Mouse (Mus musculus) heart, embryonic 11.5 days (tissue): ENCODE measurements around the gene Arhgef28. TPM values are rescaled to one million over a fixed set of nuclear protein-coding genes. Genes with fewer than 3 reads are reported as not detected.

Source experiments
- ATAC-seq: fragments of 200-750 bp; cut with Nextera tagmentation; replicated peaks from 2 replicates; pipeline ENCODE4 v1.8.0; 2017; ENCODE audit warnings: moderate library complexity; ENCODE audit not compliant: insufficient number of reproducible peaks, low FRiP score, low TSS enrichment
- H3K27ac ChIP-seq: fragments of 300-500 bp; sonication (generic); 2 replicates; pipeline ENCODE4 v1.5.1; 2014; ENCODE audit warnings: mild to moderate bottlenecking, low read depth, low read length
- H3K27me3 ChIP-seq: fragments of 300-500 bp; sonication (generic); 2 replicates; pipeline ENCODE4 v1.6.1; 2014; ENCODE audit warnings: mild to moderate bottlenecking, low read length, mixed read lengths; ENCODE audit not compliant: control insufficient read depth, insufficient read depth
- H3K36me3 ChIP-seq: fragments of 300-500 bp; sonication (generic); 2 replicates; pipeline ENCODE4 v1.6.1; 2014; ENCODE audit warnings: mild to moderate bottlenecking, low read length, moderate library complexity, mixed read lengths; ENCODE audit not compliant: control insufficient read depth, insufficient read depth
- H3K4me1 ChIP-seq: fragments of 300-500 bp; sonication (generic); 2 replicates; pipeline ENCODE4 v1.6.1; 2014; ENCODE audit warnings: low read length; ENCODE audit not compliant: control insufficient read depth, insufficient read depth
- H3K4me2 ChIP-seq: fragments of 300-500 bp; sonication (generic); 2 replicates; pipeline ENCODE4 v1.6.1; 2014; ENCODE audit warnings: mild to moderate bottlenecking, moderate library complexity
- H3K4me3 ChIP-seq: fragments of 300-500 bp; sonication (generic); 2 replicates; pipeline ENCODE4 v1.5.1; 2014; ENCODE audit warnings: low read depth, low read length
- H3K9ac ChIP-seq: fragments of 300-500 bp; sonication (generic); 2 replicates; pipeline ENCODE4 v1.6.1; 2014; ENCODE audit warnings: mild to moderate bottlenecking, low read depth, low read length, moderate library complexity
- H3K9me3 ChIP-seq: fragments of 300-500 bp; sonication (generic); replicated peaks from 2 replicates; pipeline ENCODE4 v1.6.1; 2016; ENCODE audit warnings: low read length; ENCODE audit not compliant: control insufficient read depth
- WGBS: fragments of 180-500 bp; shearing (Covaris S2); extraction: QIAGEN DNeasy Blood & Tissue Kit; methylation state at CpG from one replicate; pipeline ENCODE4 v1.1.7; 2014; ENCODE audit not compliant: insufficient replicate concordance; 5-methylcytosine and 5-hydroxymethylcytosine counted together
- polyA plus RNA-seq: library from polyadenylated mRNA; unstranded; fragments of >200 nt; fragmentation: Nextera tagmentation; extraction: Ambion mirVana; gene quantifications from 2 replicates; pipeline ENCODE4 v1.2.1, GENCODE M21; 2014

Arhgef28 gene
- polyA plus RNA-seq, 1 experiment from 2014 or later: 11.0 TPM

DNA sequence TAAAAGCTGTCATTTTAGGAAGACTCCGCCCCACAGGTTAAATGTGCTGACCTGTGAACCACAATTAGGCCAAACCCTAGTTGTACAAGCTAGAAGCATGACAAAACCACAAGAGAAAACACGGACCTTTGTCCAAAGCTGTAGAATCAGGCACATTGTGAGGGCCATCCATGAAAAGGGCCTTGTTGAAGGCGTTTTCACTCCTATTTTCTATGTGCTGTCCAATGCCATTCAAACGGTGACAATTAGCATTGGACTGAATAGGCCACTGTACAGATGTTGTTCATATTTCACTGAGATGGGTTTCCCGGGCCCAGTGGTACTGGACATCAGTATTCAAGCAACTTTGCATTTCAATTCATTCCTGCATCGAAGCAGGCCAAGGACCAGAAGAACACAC, 33.2 kb downstream of the Arhgef28 start:
- no peak overlapping the region for H3K4me3 ChIP-seq
- no peaks in the 10 kb centered on the region for H3K9me3 ChIP-seq
- 80% methylated on average over 6 of the region's 6 CpGs for WGBS
- no peaks in the 10 kb centered on the region for H3K36me3 ChIP-seq
- H3K4me2 ChIP-seq: no peak overlapping the region
- no peaks in the 10 kb centered on the region for H3K27me3 ChIP-seq
- no peak overlapping the region for H3K9ac ChIP-seq
- H3K4me1 ChIP-seq: no peaks in the 10 kb centered on the region
- ATAC-seq: no peak
- no peak overlapping the region for H3K27ac ChIP-seq

DNA sequence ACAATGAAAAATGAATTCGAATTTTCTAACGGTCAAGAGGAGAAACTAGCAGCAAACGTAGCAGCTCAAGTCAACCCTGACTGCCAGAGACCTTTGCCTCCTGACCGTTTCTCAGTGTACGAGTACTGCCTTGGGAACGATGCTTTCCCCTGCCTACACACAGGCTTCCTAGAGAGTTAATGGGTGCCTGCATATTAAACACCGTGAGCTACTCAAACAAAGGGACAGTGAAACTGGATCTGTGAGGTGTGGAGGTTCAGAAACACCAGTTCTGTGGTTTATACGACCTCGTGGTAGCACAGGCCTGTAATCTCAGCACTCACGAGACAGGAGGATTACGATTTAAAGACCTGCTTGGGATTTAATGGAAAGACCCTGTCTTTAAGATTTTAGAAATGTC, 33.9 kb downstream of the Arhgef28 start:
- ATAC-seq: no peak
- H3K36me3 ChIP-seq: no peaks in the 10 kb centered on the region
- H3K4me1 ChIP-seq: no peaks in the 10 kb centered on the region
- H3K9me3 ChIP-seq: no peaks in the 10 kb centered on the region
- no peak overlapping the region for H3K27ac ChIP-seq
- no peak overlapping the region for H3K4me2 ChIP-seq
- no peaks in the 10 kb centered on the region for H3K27me3 ChIP-seq
- WGBS: 80% methylated on average over 11 of the region's 11 CpGs
- H3K9ac ChIP-seq: no peak overlapping the region
- H3K4me3 ChIP-seq: no peak overlapping the region

DNA sequence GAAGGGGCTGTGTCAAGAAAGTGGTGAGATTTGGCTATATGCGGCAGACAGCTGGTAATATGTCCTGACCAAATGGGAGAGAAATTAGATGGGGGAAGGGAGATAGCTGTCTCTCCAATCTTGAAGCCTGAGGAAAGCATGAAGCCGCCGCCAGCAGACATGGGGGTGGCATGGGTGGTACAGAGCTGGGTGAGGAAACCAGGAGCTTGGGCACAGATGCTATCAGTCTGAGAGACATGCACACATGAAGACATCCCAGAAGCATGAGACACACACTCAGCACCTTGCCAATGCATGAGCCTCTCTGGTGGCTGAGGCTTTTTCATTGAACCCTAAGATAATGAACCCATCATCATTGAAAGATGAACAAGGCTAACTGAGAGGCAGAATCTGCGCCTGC, 34.5 kb downstream of the Arhgef28 start:
- no peaks in the 10 kb centered on the region for H3K27me3 ChIP-seq
- ATAC-seq: no peak
- no peaks in the 10 kb centered on the region for H3K9me3 ChIP-seq
- no peak overlapping the region for H3K27ac ChIP-seq
- H3K9ac ChIP-seq: no peak overlapping the region
- H3K36me3 ChIP-seq: no peaks in the 10 kb centered on the region
- no peak overlapping the region for H3K4me3 ChIP-seq
- WGBS: 92% methylated on average over 4 of the region's 4 CpGs
- no peaks in the 10 kb centered on the region for H3K4me1 ChIP-seq
- H3K4me2 ChIP-seq: no peak overlapping the region

DNA sequence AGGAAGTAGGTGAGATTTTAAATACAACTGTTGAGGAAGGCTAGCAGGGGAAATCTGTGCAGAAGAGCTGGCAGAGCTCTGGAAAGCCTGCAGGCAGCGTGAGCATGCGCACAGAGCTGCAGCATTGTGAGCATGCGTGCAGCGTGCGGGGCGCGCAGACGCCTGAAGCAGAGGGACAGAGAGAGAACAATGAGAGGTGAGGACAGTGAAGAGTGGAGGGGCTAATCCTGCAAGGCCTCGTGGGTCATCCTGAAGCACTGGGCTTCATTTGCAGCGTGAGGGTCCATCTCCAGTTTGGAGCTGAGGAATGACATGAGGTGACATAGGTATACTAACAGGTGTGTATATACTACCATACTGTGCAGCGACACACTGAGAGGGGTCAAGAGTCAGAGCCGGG, 35.0 kb downstream of the Arhgef28 start:
- Histone ChIP-seq H3K4me1 (no peaks in the 10 kb centered on the region), H3K4me2 (no peak overlapping the region), H3K36me3 (no peaks in the 10 kb centered on the region), H3K9me3 (no peaks in the 10 kb centered on the region), H3K9ac (no peak overlapping the region), H3K27ac (no peak overlapping the region), H3K4me3 (no peak overlapping the region), H3K27me3 (no peaks in the 10 kb centered on the region)
- no peak for ATAC-seq
- WGBS: 84% methylated on average over 12 of the region's 12 CpGs

DNA sequence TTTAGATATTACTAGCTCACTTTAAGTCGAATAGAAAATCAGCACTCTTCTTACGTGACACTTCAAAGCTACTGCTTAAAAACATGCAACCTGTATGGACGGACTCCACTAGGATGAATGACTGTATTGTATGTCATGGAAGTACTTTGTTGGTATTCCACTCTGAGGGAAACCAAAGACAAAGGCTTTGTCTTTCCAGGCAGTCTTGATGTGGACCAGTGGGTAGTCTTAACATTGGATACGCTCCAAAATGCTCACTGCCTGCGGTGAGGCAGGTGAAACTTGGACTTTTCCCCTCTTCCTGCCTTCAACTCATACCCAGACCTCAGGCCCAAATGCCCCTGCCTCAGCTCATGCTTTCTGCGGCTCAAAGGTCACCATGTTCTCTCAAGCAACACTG, 41.4 kb downstream of the Arhgef28 start:
- no peak overlapping the region for H3K27ac ChIP-seq
- H3K4me3 ChIP-seq: no peak overlapping the region
- no peak overlapping the region for H3K9ac ChIP-seq
- ATAC-seq: no peak
- 84% methylated on average over 6 of the region's 6 CpGs for whole genome bisulfite sequencing
- no peaks in the 10 kb centered on the region for H3K9me3 ChIP-seq
- no peaks in the 10 kb centered on the region for H3K27me3 ChIP-seq
- H3K36me3 ChIP-seq: no peaks in the 10 kb centered on the region
- no peak overlapping the region for H3K4me2 ChIP-seq
- no peaks in the 10 kb centered on the region for H3K4me1 ChIP-seq

DNA sequence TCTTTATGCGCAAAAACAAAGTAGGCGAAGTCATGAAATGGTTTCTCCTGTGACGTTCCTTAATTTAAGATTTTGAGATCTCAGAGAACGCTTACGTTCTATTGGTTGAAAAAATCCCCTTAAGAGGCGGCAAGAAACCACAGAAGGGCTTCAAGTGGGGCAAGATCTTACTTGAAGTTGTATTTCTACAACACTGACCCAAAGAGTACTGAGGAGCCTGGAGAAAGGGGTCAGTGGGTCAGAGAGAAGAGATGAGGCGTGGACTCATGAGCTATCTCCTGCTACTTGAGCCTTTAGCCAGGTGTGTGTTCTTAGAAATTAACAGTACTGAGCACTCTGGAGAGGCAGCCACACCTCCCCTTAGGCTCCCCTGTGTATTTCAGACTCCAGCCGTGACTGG, 44.7 kb downstream of the Arhgef28 start:
- ATAC-seq: no peak
- H3K4me2 ChIP-seq: no peak overlapping the region
- H3K27me3 ChIP-seq: no peaks in the 10 kb centered on the region
- no peak overlapping the region for H3K9ac ChIP-seq
- no peak overlapping the region for H3K4me3 ChIP-seq
- no peak overlapping the region for H3K27ac ChIP-seq
- WGBS: 88% methylated on average over 8 of the region's 8 CpGs
- H3K36me3 ChIP-seq: no peaks in the 10 kb centered on the region
- no peaks in the 10 kb centered on the region for H3K9me3 ChIP-seq
- H3K4me1 ChIP-seq: no peaks in the 10 kb centered on the region

DNA sequence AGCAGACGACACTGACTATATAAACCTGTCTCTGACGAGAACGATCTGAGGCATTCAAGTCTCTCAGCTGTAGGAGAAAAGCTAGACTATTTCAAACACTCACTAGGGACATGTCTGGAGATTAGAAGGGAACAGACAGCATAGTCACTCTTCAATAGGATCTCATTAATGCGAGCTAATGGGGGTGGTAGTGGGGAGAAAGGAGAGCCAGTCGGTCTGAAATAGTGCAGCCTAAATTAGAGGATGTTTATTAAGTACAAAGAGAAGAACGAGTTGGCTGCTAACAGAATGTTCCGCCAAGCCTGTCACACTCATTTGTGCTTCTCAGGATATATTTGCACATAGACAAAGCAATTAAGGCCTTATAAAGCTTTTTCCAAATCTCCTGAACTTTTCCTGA, 49.6 kb downstream of the Arhgef28 start:
- no peaks in the 10 kb centered on the region for H3K27me3 ChIP-seq
- no peak overlapping the region for H3K9ac ChIP-seq
- no peaks in the 10 kb centered on the region for H3K36me3 ChIP-seq
- no peaks in the 10 kb centered on the region for H3K9me3 ChIP-seq
- H3K4me1 ChIP-seq: peaks cover 6% of the 10 kb centered on the region
- WGBS: 64% methylated on average over 7 of the region's 7 CpGs
- H3K27ac ChIP-seq: no peak overlapping the region
- no peak overlapping the region for H3K4me3 ChIP-seq
- ATAC-seq: no peak
- H3K4me2 ChIP-seq: no peak overlapping the region

DNA sequence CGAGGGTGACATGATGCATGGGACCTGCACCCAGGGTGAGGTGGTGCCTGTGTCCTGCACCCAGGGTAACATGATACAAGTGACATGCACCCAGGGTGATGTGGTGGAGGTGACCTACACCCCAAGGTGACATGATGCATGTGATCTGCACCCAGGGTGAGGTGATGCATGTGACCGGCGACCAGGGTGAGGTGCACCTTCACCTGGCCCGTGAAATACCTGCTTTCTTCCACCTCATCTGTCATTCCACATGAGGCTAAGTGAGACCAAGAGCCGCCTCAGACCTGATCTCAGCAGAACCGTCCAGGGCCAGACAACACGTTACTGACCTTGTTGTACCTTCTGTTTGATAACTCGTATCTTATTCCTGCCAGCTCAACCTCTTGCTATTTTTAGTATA, 53.5 kb downstream of the Arhgef28 start:
- WGBS: 62% methylated on average over 8 of the region's 8 CpGs
- H3K4me3 ChIP-seq: no peak overlapping the region
- peaks cover 6% of the 10 kb centered on the region for H3K4me1 ChIP-seq
- no peaks in the 10 kb centered on the region for H3K36me3 ChIP-seq
- no peak for ATAC-seq
- no peaks in the 10 kb centered on the region for H3K9me3 ChIP-seq
- no peaks in the 10 kb centered on the region for H3K27me3 ChIP-seq
- no peak overlapping the region for H3K4me2 ChIP-seq
- no peak overlapping the region for H3K9ac ChIP-seq
- H3K27ac ChIP-seq: no peak overlapping the region

DNA sequence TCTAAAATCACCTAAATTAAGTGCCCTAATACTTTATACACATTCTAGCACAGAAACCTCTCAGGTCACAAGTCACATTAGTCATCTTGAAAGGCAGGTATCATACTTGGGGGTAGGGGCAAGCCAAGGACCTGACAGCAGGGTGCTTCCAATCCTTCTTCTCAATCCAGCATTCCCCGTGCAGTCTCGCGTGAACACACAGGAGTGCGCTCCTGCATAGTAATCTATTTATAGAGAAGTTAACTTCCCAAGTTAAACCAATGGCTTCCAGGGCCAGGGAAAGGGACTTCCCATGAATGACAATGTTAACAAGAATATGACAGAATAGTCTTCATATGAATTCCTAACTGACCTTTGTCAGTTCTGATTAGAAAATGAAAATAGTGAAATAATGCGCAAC, 58.7 kb downstream of the Arhgef28 start:
- 56% methylated on average over 5 of the region's 5 CpGs for WGBS
- Histone ChIP-seq H3K4me2 (no peak overlapping the region), H3K4me1 (no peaks in the 10 kb centered on the region; the same call in 1 of the 2 replicates), H3K36me3 (no peaks in the 10 kb centered on the region), H3K27ac (no peak overlapping the region), H3K27me3 (no peaks in the 10 kb centered on the region), H3K4me3 (no peak overlapping the region), H3K9me3 (no peaks in the 10 kb centered on the region), H3K9ac (no peak overlapping the region)
- no peak for ATAC-seq
